Mouse (Mus musculus): ENCODE results near the gene Atp13a3.

Gene Atp13a3

GRCm38 (mm10) chr16:30275558-30276340, 130.0 kb downstream of the Atp13a3 start:
- no peak for DNase-seq (ENCODE audit: low read depth)

- DNase-seq (ENCODE audit: low read depth), result no peak
Observed at GRCm38 (mm10) chr16:30273065-30273464, 132.7 kb downstream of the Atp13a3 start.

GRCm38 (mm10) chr16:30271941-30272595, 133.7 kb downstream of the Atp13a3 start:
- DNase-seq (ENCODE audit: low read depth), result no peak

GRCm38 (mm10) chr16:30271223-30271761, 134.5 kb downstream of the Atp13a3 start:
- DNase-seq (ENCODE audit: low read depth), result no peak

- no peak for DNase-seq (ENCODE audit: low read depth)
Observed at GRCm38 (mm10) chr16:30267359-30267758, 138.4 kb downstream of the Atp13a3 start, which contains the start of gene Cpn2. Gene Cpn2, minus strand, starts transcription at chr16:30267499.

GRCm38 (mm10) chr16:30266561-30266960, 139.2 kb downstream of the Atp13a3 start:
- no peak for DNase-seq (ENCODE audit: low read depth)

- no peak for DNase-seq (ENCODE audit: low read depth)
Observed at GRCm38 (mm10) chr16:30265611-30266010, 140.2 kb downstream of the Atp13a3 start.

- DNase-seq (ENCODE audit: low read depth), result no peak
Observed at GRCm38 (mm10) chr16:30263156-30263555, 142.6 kb downstream of the Atp13a3 start.

- DNase-seq (ENCODE audit: low read depth), result peak; percentile 65
Observed at GRCm38 (mm10) chr16:30262664-30263063, 143.1 kb downstream of the Atp13a3 start.

All from c-Kit-positive CD71-negative TER-119-negative erythroid progenitor cells, embryonic 14.5 days (primary cell).